Mouse (Mus musculus) granulocyte monocyte progenitor cell, adult 5-6 weeks (primary cell): Measurements from ENCODE around the gene Wfdc6b. TPM values are rescaled to one million over a fixed set of nuclear protein-coding genes. Genes with fewer than 3 reads are reported as not detected.
"Not testable (repeated sequence)": the region's sequence is repeated elsewhere in the genome, so short reads cannot be mapped to it uniquely, and the experiment has no call there.

Experiments used
- ATAC-seq: replicated peaks from 2 replicates; pipeline ENCODE4 v1.8.0; 2016; ENCODE audit warnings: mild to moderate bottlenecking, moderate TSS enrichment, inconsistent platforms; ENCODE audit not compliant: poor library complexity, severe bottlenecking
- total RNA-seq, 2 experiments: library from RNA; stranded (forward) in 1 of 2; stranded (reverse) in 1 of 2; fragments of 200-712, 200-1000 nt in 1 of 2; fragments of >200 nt in 1 of 2; fragmentation: Nextera tagmentation in 1 of 2; gene quantifications; 2 replicates each; pipeline ENCODE4 v1.2.3; 2014 to 2017

Gene Wfdc6b
- total RNA-seq (2014; fragmentation: Nextera tagmentation) (not detected in 2 replicates), total RNA-seq (2017) (not detected in 2 replicates)

- ATAC-seq: not testable (repeated sequence)
Measured at GRCm38 (mm10) chr2:164613471-164613870, at the start of gene Wfdc6b, which contains the start of gene Wfdc8. Gene Wfdc6b, plus strand, starts transcription at chr2:164613522. Gene Wfdc8, minus strand, starts transcription at chr2:164613626.

GRCm38 (mm10) chr2:164564346-164564745 lies 49.0 kb upstream of the Wfdc6b start:
- ATAC-seq: no peak

GRCm38 (mm10) chr2:164566997-164567396 lies 46.3 kb upstream of the Wfdc6b start:
- ATAC-seq: no peak

- ATAC-seq: peak; percentile 56
Measured at GRCm38 (mm10) chr2:164567460-164567859, 45.9 kb upstream of the Wfdc6b start.

- not testable (repeated sequence) for ATAC-seq
Measured at GRCm38 (mm10) chr2:164573359-164573758, 40.0 kb upstream of the Wfdc6b start, which contains the start of gene Spint3. Gene Spint3, minus strand, starts transcription at chr2:164573459.

GRCm38 (mm10) chr2:164585025-164585725 lies 28.1 kb upstream of the Wfdc6b start, which contains the start of gene Wfdc6a:
Gene Wfdc6a, minus strand, starts transcription at chr2:164585447.
- not testable (repeated sequence) for ATAC-seq

GRCm38 (mm10) chr2:164592014-164592413 lies 21.3 kb upstream of the Wfdc6b start:
- peak; percentile 52 for ATAC-seq

GRCm38 (mm10) chr2:164593494-164593893 lies 19.8 kb upstream of the Wfdc6b start, which contains the start of gene Eppin:
Gene Eppin, minus strand, starts transcription at chr2:164593594.
- no peak for ATAC-seq

- ATAC-seq: no peak
Measured at GRCm38 (mm10) chr2:164600179-164600578, 13.1 kb upstream of the Wfdc6b start.

- no peak for ATAC-seq
Measured at GRCm38 (mm10) chr2:164603482-164603881, 9.8 kb upstream of the Wfdc6b start.

- no peak for ATAC-seq
Measured at GRCm38 (mm10) chr2:164604411-164604810, 8.9 kb upstream of the Wfdc6b start.

- ATAC-seq: no peak
Measured at GRCm38 (mm10) chr2:164608781-164609180, 4.5 kb upstream of the Wfdc6b start.

GRCm38 (mm10) chr2:164615386-164615785 lies 2.1 kb downstream of the Wfdc6b start:
- no peak for ATAC-seq

- no peak for ATAC-seq
Measured at GRCm38 (mm10) chr2:164619050-164619449, 5.7 kb downstream of the Wfdc6b start.

- no peak for ATAC-seq
Measured at GRCm38 (mm10) chr2:164621775-164622174, 8.5 kb downstream of the Wfdc6b start.

GRCm38 (mm10) chr2:164635266-164635665 lies 21.9 kb downstream of the Wfdc6b start:
- ATAC-seq: no peak

GRCm38 (mm10) chr2:164638696-164639095 lies 25.4 kb downstream of the Wfdc6b start, which contains the start of gene Wfdc16:
Gene Wfdc16, minus strand, starts transcription at chr2:164638796.
- ATAC-seq: no peak

GRCm38 (mm10) chr2:164641129-164641528 lies 27.8 kb downstream of the Wfdc6b start:
- ATAC-seq: peak; percentile 97

GRCm38 (mm10) chr2:164641881-164642673 lies 28.8 kb downstream of the Wfdc6b start:
- no peak for ATAC-seq

- ATAC-seq: peak; percentile 98
Measured at GRCm38 (mm10) chr2:164655858-164656257, 42.5 kb downstream of the Wfdc6b start, which contains the start of gene Wfdc10. Gene Wfdc10, plus strand, starts transcription at chr2:164656046.

GRCm38 (mm10) chr2:164656483-164656882 lies 43.2 kb downstream of the Wfdc6b start, which contains the start of gene Wfdc9:
Gene Wfdc9, minus strand, starts transcription at chr2:164656583.
- ATAC-seq: no peak
